Mouse (Mus musculus): ENCODE measurements around the gene Rab3a. TPM values are rescaled to one million over a fixed set of nuclear protein-coding genes. Genes with fewer than 3 reads are reported as not detected.

Gene Rab3a
- total and polyA plus RNA-seq, 2 experiments from 2014 or later: 32.8 to 40.3 TPM

GRCm38 (mm10) chr8:70800648-70801047, 46.2 kb downstream of the Rab3a start:
- Histone ChIP-seq H3K27me3 (ENCODE audit: control insufficient read depth, insufficient read depth, low read length) (peaks cover 56% of the 10 kb centered on the region), H3K4me3 (ENCODE audit: low read depth, low read length) (no peak overlapping the region)
- WGBS: 53% methylated on average over 10 of the region's 10 CpGs

GRCm38 (mm10) chr8:70801156-70801555, 46.7 kb downstream of the Rab3a start:
- ATAC-seq (ENCODE audit: insufficient read depth, low read depth): no peak
- no peak for DNase-seq (ENCODE audit: low spot score)
- TF ChIP-seq EP300 (IDR thresholded peaks at IDR 0.05; ENCODE audit: low read depth) (no peak), CTCF (IDR thresholded peaks at IDR 0.05; ENCODE audit: low read depth) (no peak)
- H3K36me3 ChIP-seq (replicated peaks; ENCODE audit: control insufficient read depth, insufficient read depth, low read length): no peaks in the 10 kb centered on the region
- peaks cover 56% of the 10 kb centered on the region for H3K27me3 ChIP-seq (ENCODE audit: control insufficient read depth, insufficient read depth, low read length)
- no peak overlapping the region for H3K9ac ChIP-seq (replicated peaks; ENCODE audit: low read depth, low read length)
- no peaks in the 10 kb centered on the region for H3K9me3 ChIP-seq (replicated peaks; ENCODE audit: control insufficient read depth, low read length)
- no peak overlapping the region for H3K27ac ChIP-seq (ENCODE audit: low read depth)
- WGBS: 24% methylated on average over 15 of the region's 15 CpGs
- no peak overlapping the region for H3K4me3 ChIP-seq (ENCODE audit: low read depth, low read length)
- H3K4me1 ChIP-seq (ENCODE audit: control insufficient read depth, insufficient read depth): peaks cover 22% of the 10 kb centered on the region
- no peak overlapping the region for H3K4me2 ChIP-seq (ENCODE audit: low read depth, low read length)

More at GRCm38 (mm10) chr8:70800648-70801047, 46.2 kb downstream of the Rab3a start:
- no peak overlapping the region for H3K9ac ChIP-seq (replicated peaks; ENCODE audit: low read depth, low read length)
- no peak for ATAC-seq (ENCODE audit: insufficient read depth, low read depth)
- no peak overlapping the region for H3K27ac ChIP-seq (ENCODE audit: low read depth)
- TF ChIP-seq EP300 (IDR thresholded peaks at IDR 0.05; ENCODE audit: low read depth) (no peak), CTCF (IDR thresholded peaks at IDR 0.05; ENCODE audit: low read depth) (no peak)
- H3K36me3 ChIP-seq (replicated peaks; ENCODE audit: control insufficient read depth, insufficient read depth, low read length): no peaks in the 10 kb centered on the region
- no peaks in the 10 kb centered on the region for H3K9me3 ChIP-seq (replicated peaks; ENCODE audit: control insufficient read depth, low read length)
- H3K4me1 ChIP-seq (ENCODE audit: control insufficient read depth, insufficient read depth): peaks cover 22% of the 10 kb centered on the region
- no peak overlapping the region for H3K4me2 ChIP-seq (ENCODE audit: low read depth, low read length)
- DNase-seq (ENCODE audit: low spot score): peak; percentile 4

GRCm38 (mm10) chr8:70801830-70802229, 47.4 kb downstream of the Rab3a start:
- Histone ChIP-seq H3K9me3 (replicated peaks; ENCODE audit: control insufficient read depth, low read length) (no peaks in the 10 kb centered on the region), H3K4me2 (ENCODE audit: low read depth, low read length) (no peak overlapping the region), H3K4me3 (ENCODE audit: low read depth, low read length) (no peak overlapping the region), H3K27me3 (ENCODE audit: control insufficient read depth, insufficient read depth, low read length) (peaks cover 53% of the 10 kb centered on the region), H3K9ac (replicated peaks; ENCODE audit: low read depth, low read length) (no peak overlapping the region), H3K4me1 (ENCODE audit: control insufficient read depth, insufficient read depth) (peaks cover 22% of the 10 kb centered on the region), H3K36me3 (replicated peaks; ENCODE audit: control insufficient read depth, insufficient read depth, low read length) (no peaks in the 10 kb centered on the region), H3K27ac (ENCODE audit: low read depth) (no peak overlapping the region)
- no peak for DNase-seq (ENCODE audit: low spot score)
- no peak for ATAC-seq (ENCODE audit: insufficient read depth, low read depth)
- TF ChIP-seq EP300 (IDR thresholded peaks at IDR 0.05; ENCODE audit: low read depth) (no peak), CTCF (IDR thresholded peaks at IDR 0.05; ENCODE audit: low read depth) (no peak)
- 40% methylated on average over 1 of the region's 1 CpGs for WGBS

GRCm38 (mm10) chr8:70802786-70803510, 48.5 kb downstream of the Rab3a start:
- DNase-seq (ENCODE audit: low spot score) (no peak), ATAC-seq (ENCODE audit: insufficient read depth, low read depth) (no peak)
- H3K36me3 ChIP-seq (replicated peaks; ENCODE audit: control insufficient read depth, insufficient read depth, low read length): no peaks in the 10 kb centered on the region
- no peak overlapping the region for H3K27ac ChIP-seq (ENCODE audit: low read depth)
- H3K4me2 ChIP-seq (ENCODE audit: low read depth, low read length): no peak overlapping the region; the same call in 1 of the 2 replicates
- 76% methylated on average over 11 of the region's 11 CpGs for WGBS
- H3K9me3 ChIP-seq (replicated peaks; ENCODE audit: control insufficient read depth, low read length): no peaks in the 10 kb centered on the region
- H3K4me3 ChIP-seq (ENCODE audit: low read depth, low read length): no peak overlapping the region
- peaks cover 13% of the 10 kb centered on the region for H3K4me1 ChIP-seq (ENCODE audit: control insufficient read depth, insufficient read depth)
- TF ChIP-seq CTCF (IDR thresholded peaks at IDR 0.05; ENCODE audit: low read depth) (no peak), EP300 (IDR thresholded peaks at IDR 0.05; ENCODE audit: low read depth) (no peak)
- peaks cover 52% of the 10 kb centered on the region for H3K27me3 ChIP-seq (ENCODE audit: control insufficient read depth, insufficient read depth, low read length)
- no peak overlapping the region for H3K9ac ChIP-seq (replicated peaks; ENCODE audit: low read depth, low read length)

- Histone ChIP-seq H3K9ac (replicated peaks; ENCODE audit: low read depth, low read length) (no peak overlapping the region; the same call in 1 of the 2 replicates), H3K27ac (ENCODE audit: low read depth) (no peak overlapping the region), H3K4me3 (ENCODE audit: low read depth, low read length) (peak overlapping the region; percentile 42), H3K4me1 (ENCODE audit: control insufficient read depth, insufficient read depth) (peaks cover 10% of the 10 kb centered on the region), H3K4me2 (ENCODE audit: low read depth, low read length) (peak overlapping the region; percentile 61), H3K27me3 (ENCODE audit: control insufficient read depth, insufficient read depth, low read length) (peaks cover 42% of the 10 kb centered on the region), H3K36me3 (replicated peaks; ENCODE audit: control insufficient read depth, insufficient read depth, low read length) (no peaks in the 10 kb centered on the region), H3K9me3 (replicated peaks; ENCODE audit: control insufficient read depth, low read length) (no peaks in the 10 kb centered on the region)
- TF ChIP-seq EP300 (IDR thresholded peaks at IDR 0.05; ENCODE audit: low read depth) (no peak), CTCF (IDR thresholded peaks at IDR 0.05; ENCODE audit: low read depth) (no peak)
- ATAC-seq (ENCODE audit: insufficient read depth, low read depth) (0 out of 2 replicates have a peak, but pooled peaks have one; percentile 32), DNase-seq (ENCODE audit: low spot score) (no peak)
- 2% methylated on average over 46 of the region's 47 CpGs for WGBS
These were observed 49.4 kb downstream of the Rab3a start for GRCm38 (mm10) chr8:70803761-70804480.
